Mouse (Mus musculus): ENCODE results near the gene Coq4. TPM values are rescaled to one million over a fixed set of nuclear protein-coding genes. Genes with fewer than 3 reads are reported as not detected.
A peak's percentile ranks its signal among the peaks of the same experiment; 100 is the strongest.
"Not testable (repeated sequence)": the region's sequence is repeated elsewhere in the genome, so short reads cannot be mapped to it uniquely, and the experiment has no call there.

Gene Coq4
- polyA plus RNA-seq, 1 experiment from 2014 or later = 39.1 TPM

DNA sequence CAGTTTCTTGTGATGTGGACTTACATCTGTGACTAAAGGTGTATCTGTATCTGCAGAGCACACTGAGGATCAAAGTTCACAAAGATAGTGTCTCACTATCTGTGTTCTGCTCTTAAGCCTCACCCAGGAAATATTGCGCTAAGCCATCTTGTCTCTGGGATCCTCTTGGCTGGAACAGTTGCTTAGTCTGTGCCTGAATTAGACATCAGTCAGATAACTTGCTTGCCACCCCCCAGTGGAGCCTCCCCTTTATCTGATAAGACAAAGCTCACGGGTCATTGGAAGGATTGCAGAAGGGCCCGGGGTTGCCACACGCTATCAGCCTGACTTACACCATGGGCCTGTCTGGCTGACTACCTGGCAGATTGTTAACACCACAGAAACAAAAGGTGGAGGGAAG lies 14.0 kb upstream of the Coq4 start:
- Histone ChIP-seq H3K27me3 (ENCODE audit: control insufficient read depth, insufficient read depth, low read length) (no peaks in the 10 kb centered on the region), H3K9me3 (ENCODE audit: control insufficient read depth, low read depth, low read length) (no peaks in the 10 kb centered on the region), H3K4me1 (ENCODE audit: control insufficient read depth, insufficient read depth, low read length) (no peaks in the 10 kb centered on the region), H3K36me3 (ENCODE audit: control insufficient read depth, insufficient read depth, low read length) (peaks cover 25% of the 10 kb centered on the region), H3K9ac (replicated peaks; ENCODE audit: low read depth, low read length) (no peak overlapping the region), H3K4me3 (ENCODE audit: low read depth, low read length) (no peak overlapping the region), H3K27ac (ENCODE audit: low read length) (no peak overlapping the region), H3K4me2 (replicated peaks; ENCODE audit: low read depth, low read length) (no peak overlapping the region)
- no peak for ATAC-seq (ENCODE audit: insufficient number of reproducible peaks, insufficient read depth, low FRiP score, low read depth)
- WGBS = 81% methylated on average over 4 of the region's 4 CpGs

DNA sequence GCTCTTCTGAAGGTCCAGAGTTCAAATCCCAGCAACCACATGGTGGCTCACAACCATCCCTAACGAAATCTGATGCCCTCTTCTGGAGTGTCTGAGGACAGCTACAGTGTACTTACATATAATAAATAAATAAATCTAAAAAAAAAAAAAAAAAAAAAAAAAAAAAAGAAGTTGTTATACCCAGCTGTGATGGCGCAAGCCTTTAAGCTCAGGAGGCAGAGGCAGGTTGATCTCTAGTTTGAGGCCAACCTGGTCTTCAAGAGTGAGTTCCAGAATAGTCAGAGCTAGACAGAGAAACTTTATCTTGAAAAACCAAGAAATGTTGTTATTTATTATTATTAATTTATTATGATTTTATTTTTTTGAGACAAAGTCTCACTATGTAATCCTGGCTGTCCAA lies 6.0 kb upstream of the Coq4 start:
- not testable (repeated sequence) for H3K4me1 ChIP-seq (ENCODE audit: control insufficient read depth, insufficient read depth, low read length); ATAC-seq (ENCODE audit: insufficient number of reproducible peaks, insufficient read depth, low FRiP score, low read depth); H3K9me3 ChIP-seq (ENCODE audit: control insufficient read depth, low read depth, low read length); H3K27me3 ChIP-seq (ENCODE audit: control insufficient read depth, insufficient read depth, low read length); H3K4me2 ChIP-seq (replicated peaks; ENCODE audit: low read depth, low read length); H3K9ac ChIP-seq (replicated peaks; ENCODE audit: low read depth, low read length); H3K4me3 ChIP-seq (ENCODE audit: low read depth, low read length); H3K27ac ChIP-seq (ENCODE audit: low read length)
- WGBS = 89% methylated on average over 2 of the region's 2 CpGs
- peaks cover 83% of the 10 kb centered on the region for H3K36me3 ChIP-seq (ENCODE audit: control insufficient read depth, insufficient read depth, low read length)

DNA sequence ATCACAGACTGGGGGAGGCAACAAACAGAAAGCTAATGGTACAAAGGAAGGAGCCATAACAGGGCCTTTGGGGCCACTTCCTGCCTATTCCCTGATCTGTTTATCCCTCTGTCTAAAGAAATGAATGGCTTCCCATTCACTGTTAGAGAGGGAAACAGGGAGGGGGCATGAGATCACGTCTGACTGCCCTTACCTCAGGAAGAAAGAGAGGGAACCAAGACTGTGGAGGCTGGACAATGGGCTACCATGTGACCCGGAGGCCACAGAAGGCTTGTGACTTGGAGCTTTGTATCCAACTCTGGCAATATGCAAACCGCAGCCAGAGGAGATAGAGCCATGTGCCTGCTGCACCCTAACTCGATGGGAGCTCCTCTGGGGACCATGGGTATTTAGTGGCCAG lies 3.0 kb upstream of the Coq4 start:
- H3K27ac ChIP-seq (ENCODE audit: low read length) = no peak overlapping the region
- no peak for ATAC-seq (ENCODE audit: insufficient number of reproducible peaks, insufficient read depth, low FRiP score, low read depth)
- 57% methylated on average over 4 of the region's 4 CpGs for WGBS

DNA sequence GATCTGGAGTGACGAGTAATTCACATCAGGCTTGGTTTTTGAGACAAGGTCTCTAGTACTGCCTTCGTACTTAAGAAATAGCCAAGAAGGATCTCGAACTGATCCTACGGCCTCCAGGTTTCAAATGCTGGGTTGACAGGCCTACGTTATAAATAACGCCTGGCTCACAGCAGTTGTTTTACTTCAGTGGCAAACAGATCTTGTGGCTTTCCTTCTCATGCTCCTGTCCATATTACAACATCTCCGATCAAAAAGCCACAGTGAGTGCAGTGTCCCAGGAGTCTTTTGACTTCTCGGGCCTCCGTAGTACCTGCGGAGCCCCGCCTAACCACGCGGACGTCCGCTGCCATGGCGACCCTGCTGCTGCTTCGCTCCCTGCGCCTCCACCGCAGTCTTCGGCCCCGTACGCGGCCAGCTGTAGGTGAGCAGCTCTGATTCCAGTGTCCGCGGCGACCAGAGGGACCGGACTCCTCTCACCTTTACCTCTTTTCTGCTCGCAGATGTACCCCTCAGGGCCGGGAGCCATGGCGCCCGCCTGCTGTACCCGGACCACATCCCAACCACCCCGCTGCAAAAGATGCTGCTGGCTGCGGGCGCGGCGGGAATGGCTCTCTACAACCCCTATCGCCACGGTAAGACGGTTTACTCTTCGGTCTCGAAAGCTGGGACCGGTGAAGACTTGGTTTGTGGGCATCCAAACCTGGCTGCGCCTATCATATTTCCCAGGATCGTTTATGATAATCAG lies 816 bp downstream of the Coq4 start, which contains the start of gene Trub2:
Trub2 (minus strand) TSS at position 566 of the 745 bp plus-strand sequence.
- Histone ChIP-seq H3K4me2 (replicated peaks; ENCODE audit: low read depth, low read length) (peak within 1 kb of the TSS; percentile 78), H3K4me1 (ENCODE audit: control insufficient read depth, insufficient read depth, low read length) (peaks cover 11% of the 10 kb centered on the region; the same call in 1 of the 2 replicates), H3K36me3 (ENCODE audit: control insufficient read depth, insufficient read depth, low read length) (peaks cover 34% of the 10 kb centered on the region), H3K9me3 (ENCODE audit: control insufficient read depth, low read depth, low read length) (no peaks in the 10 kb centered on the region), H3K27me3 (ENCODE audit: control insufficient read depth, insufficient read depth, low read length) (no peaks in the 10 kb centered on the region), H3K27ac (ENCODE audit: low read length) (peak within 1 kb of the TSS; percentile 56; the same call in 1 of the 2 replicates), H3K4me3 (ENCODE audit: low read depth, low read length) (peak within 1 kb of the TSS; percentile 64), H3K9ac (replicated peaks; ENCODE audit: low read depth, low read length) (peak within 1 kb of the TSS; percentile 54)
- peak; percentile 89 for ATAC-seq (ENCODE audit: insufficient number of reproducible peaks, insufficient read depth, low FRiP score, low read depth)
- under 1% methylated on average over 45 of the region's 45 CpGs for WGBS

More for the DNA sequence above, 3.0 kb upstream of the Coq4 start:
- Histone ChIP-seq H3K36me3 (ENCODE audit: control insufficient read depth, insufficient read depth, low read length) (peaks cover 54% of the 10 kb centered on the region), H3K4me2 (replicated peaks; ENCODE audit: low read depth, low read length) (no peak overlapping the region), H3K27me3 (ENCODE audit: control insufficient read depth, insufficient read depth, low read length) (no peaks in the 10 kb centered on the region), H3K4me1 (ENCODE audit: control insufficient read depth, insufficient read depth, low read length) (peaks cover 11% of the 10 kb centered on the region; the same call in 1 of the 2 replicates), H3K4me3 (ENCODE audit: low read depth, low read length) (no peak overlapping the region), H3K9ac (replicated peaks; ENCODE audit: low read depth, low read length) (no peak overlapping the region), H3K9me3 (ENCODE audit: control insufficient read depth, low read depth, low read length) (0 out of 2 replicates have a peak, but pooled peaks cover 2% of the 10 kb centered on the region)

DNA sequence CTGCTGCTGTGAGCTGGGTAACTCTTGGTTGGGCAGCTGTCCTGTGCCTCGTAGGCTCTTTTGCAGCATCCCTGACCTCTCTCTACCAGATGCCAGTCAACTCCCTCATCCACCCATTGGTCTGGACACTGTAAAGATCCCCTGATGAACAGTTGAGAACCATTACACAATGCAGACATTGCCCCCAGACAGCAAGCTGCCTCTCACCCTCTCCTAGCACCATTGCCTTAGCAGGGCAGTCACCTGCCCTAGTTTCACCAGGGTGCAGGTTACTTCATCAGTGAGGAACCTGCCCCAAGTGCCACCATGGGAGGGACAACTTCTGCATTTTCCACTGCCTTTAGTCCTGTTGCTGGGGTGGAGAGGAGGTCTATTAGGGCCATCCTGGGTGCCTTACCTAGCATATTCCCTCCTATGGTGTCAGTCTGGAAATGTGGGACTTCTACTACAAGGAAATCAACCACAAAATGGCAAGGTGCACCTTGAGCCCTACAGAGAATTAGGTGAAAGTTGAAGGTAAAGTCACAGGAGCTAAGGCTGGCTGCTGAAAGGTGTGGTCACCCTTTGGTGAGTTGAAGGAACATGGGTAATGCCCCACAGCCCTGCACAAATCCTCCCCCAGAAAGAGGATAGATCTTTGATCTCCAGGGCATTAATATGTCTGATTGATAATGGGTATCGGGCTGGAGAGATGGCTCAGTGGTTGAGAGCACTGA lies 5.6 kb downstream of the Coq4 start:
- H3K9me3 ChIP-seq (ENCODE audit: control insufficient read depth, low read depth, low read length) = no peaks in the 10 kb centered on the region
- no peaks in the 10 kb centered on the region for H3K27me3 ChIP-seq (ENCODE audit: control insufficient read depth, insufficient read depth, low read length)
- no peak for ATAC-seq (ENCODE audit: insufficient number of reproducible peaks, insufficient read depth, low FRiP score, low read depth)
- H3K4me1 ChIP-seq (ENCODE audit: control insufficient read depth, insufficient read depth, low read length) = peaks cover 6% of the 10 kb centered on the region; the same call in 1 of the 2 replicates
- H3K4me3 ChIP-seq (ENCODE audit: low read depth, low read length) = no peak overlapping the region
- WGBS = 100% methylated on average over 2 of the region's 2 CpGs
- H3K4me2 ChIP-seq (replicated peaks; ENCODE audit: low read depth, low read length) = no peak overlapping the region
- no peak overlapping the region for H3K9ac ChIP-seq (replicated peaks; ENCODE audit: low read depth, low read length)
- H3K27ac ChIP-seq (ENCODE audit: low read length) = no peak overlapping the region
- H3K36me3 ChIP-seq (ENCODE audit: control insufficient read depth, insufficient read depth, low read length) = peaks cover 22% of the 10 kb centered on the region; the same call in 1 of the 2 replicates

DNA sequence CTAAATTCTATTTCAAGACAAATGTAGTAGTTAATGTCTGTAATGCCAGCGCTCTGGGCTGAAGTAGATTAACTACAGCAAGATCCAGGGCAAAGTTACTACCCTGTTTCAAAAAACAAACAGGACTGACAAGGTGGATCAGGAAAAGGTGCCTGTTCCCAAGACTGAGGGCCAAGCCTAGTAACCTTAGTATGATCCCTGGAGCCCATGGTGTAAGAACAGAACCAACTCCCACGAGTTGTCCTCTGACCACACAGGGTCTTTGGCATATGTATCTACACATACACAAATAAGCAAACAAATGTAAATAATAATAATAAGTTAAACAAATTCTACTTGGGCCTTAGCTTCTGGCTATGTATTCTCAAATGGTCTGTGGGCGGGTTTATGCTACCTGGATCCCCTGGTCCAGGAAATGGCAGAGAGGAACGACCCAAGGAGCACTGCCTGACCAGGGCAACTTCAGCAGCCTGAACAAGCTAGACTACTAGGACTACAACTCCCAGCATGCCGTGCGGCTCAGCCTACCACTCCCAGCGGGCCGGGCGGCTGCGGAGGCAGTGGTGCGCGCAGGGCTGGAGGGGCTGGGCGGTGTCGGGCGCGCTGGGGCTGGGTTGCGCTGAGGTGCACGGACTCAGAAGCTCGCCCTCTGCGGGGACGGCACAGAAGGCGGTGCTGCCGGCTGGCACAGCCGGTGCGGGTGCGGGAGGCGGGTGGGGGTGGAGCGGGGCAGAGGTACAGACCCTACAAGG lies 15.0 kb downstream of the Coq4 start, which contains the start of gene Slc27a4:
Slc27a4 (plus strand) TSS at position 560 of the 752 bp plus-strand sequence.
- no peaks in the 10 kb centered on the region for H3K9me3 ChIP-seq (ENCODE audit: control insufficient read depth, low read depth, low read length)
- H3K27me3 ChIP-seq (ENCODE audit: control insufficient read depth, insufficient read depth, low read length) = no peaks in the 10 kb centered on the region
- ATAC-seq (ENCODE audit: insufficient number of reproducible peaks, insufficient read depth, low FRiP score, low read depth) = peak; percentile 96
- peaks cover 6% of the 10 kb centered on the region for H3K4me1 ChIP-seq (ENCODE audit: control insufficient read depth, insufficient read depth, low read length)
- H3K9ac ChIP-seq (replicated peaks; ENCODE audit: low read depth, low read length) = peak within 1 kb of the TSS; percentile 87
- H3K4me2 ChIP-seq (replicated peaks; ENCODE audit: low read depth, low read length) = peak within 1 kb of the TSS; percentile 89
- H3K36me3 ChIP-seq (ENCODE audit: control insufficient read depth, insufficient read depth, low read length) = peaks cover 14% of the 10 kb centered on the region; the same call in 1 of the 2 replicates
- H3K4me3 ChIP-seq (ENCODE audit: low read depth, low read length) = peak within 1 kb of the TSS; percentile 91
- 5% methylated on average over 25 of the region's 28 CpGs for WGBS
- H3K27ac ChIP-seq (ENCODE audit: low read length) = peak within 1 kb of the TSS; percentile 49

DNA sequence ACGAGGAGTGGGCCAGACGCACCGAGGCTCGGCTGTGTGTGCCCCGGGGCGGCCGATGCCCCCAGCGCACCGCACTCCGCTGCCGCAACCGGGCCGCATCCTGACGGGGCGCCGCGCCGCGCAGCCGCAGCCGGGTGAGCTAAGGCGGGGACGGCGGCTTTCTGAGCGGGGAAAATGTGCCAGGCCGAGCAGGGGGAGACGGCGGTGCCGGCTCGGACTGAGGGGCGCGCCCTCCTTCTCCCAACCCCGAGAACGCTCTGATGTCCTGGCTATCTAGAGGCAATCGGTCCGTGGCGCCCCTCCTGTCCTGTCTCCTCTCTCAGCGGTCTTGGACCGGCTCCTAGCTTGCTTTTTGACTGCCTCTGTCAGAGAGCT lies 15.5 kb downstream of the Coq4 start:
- H3K36me3 ChIP-seq (ENCODE audit: control insufficient read depth, insufficient read depth, low read length) = peaks cover 16% of the 10 kb centered on the region; the same call in 1 of the 2 replicates
- no peaks in the 10 kb centered on the region for H3K9me3 ChIP-seq (ENCODE audit: control insufficient read depth, low read depth, low read length)
- no peak for ATAC-seq (ENCODE audit: insufficient number of reproducible peaks, insufficient read depth, low FRiP score, low read depth)
- H3K4me1 ChIP-seq (ENCODE audit: control insufficient read depth, insufficient read depth, low read length) = peaks cover 6% of the 10 kb centered on the region
- peak overlapping the region; percentile 87 for H3K9ac ChIP-seq (replicated peaks; ENCODE audit: low read depth, low read length)
- peak overlapping the region; percentile 49 for H3K27ac ChIP-seq (ENCODE audit: low read length)
- under 1% methylated on average over 38 of the region's 39 CpGs for WGBS
- H3K27me3 ChIP-seq (ENCODE audit: control insufficient read depth, insufficient read depth, low read length) = no peaks in the 10 kb centered on the region
- H3K4me3 ChIP-seq (ENCODE audit: low read depth, low read length) = peak overlapping the region; percentile 91
- H3K4me2 ChIP-seq (replicated peaks; ENCODE audit: low read depth, low read length) = peak overlapping the region; percentile 89

DNA sequence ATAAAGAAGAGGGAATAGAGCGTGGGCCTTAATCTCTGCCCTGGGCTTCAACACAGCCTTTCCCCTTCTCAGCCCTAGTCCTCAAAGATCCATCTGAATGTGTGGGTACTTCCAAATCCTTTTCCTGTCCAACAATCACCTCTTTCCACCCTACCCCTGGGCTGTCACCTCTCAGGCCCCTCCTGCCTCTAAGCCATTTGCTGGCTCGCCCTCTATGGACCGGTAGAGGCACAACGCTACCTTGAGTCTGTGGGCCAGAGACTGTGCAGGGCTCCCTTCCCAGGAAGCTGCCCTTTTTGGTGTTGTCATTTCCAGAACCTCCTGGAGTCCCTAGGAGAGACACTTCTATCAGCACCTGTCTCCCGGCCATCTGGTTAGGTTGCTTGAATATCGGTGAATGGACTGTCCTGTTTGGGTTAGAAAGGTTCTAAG lies 16.1 kb downstream of the Coq4 start:
- ATAC-seq (ENCODE audit: insufficient number of reproducible peaks, insufficient read depth, low FRiP score, low read depth) = no peak
- H3K4me3 ChIP-seq (ENCODE audit: low read depth, low read length) = peak overlapping the region; percentile 91
- no peaks in the 10 kb centered on the region for H3K27me3 ChIP-seq (ENCODE audit: control insufficient read depth, insufficient read depth, low read length)
- 20% methylated on average over 6 of the region's 6 CpGs for WGBS
- H3K27ac ChIP-seq (ENCODE audit: low read length) = no peak overlapping the region
- peaks cover 20% of the 10 kb centered on the region; the same call in 1 of the 2 replicates for H3K36me3 ChIP-seq (ENCODE audit: control insufficient read depth, insufficient read depth, low read length)
- peak overlapping the region; percentile 87 for H3K9ac ChIP-seq (replicated peaks; ENCODE audit: low read depth, low read length)
- H3K4me1 ChIP-seq (ENCODE audit: control insufficient read depth, insufficient read depth, low read length) = peaks cover 6% of the 10 kb centered on the region
- no peaks in the 10 kb centered on the region for H3K9me3 ChIP-seq (ENCODE audit: control insufficient read depth, low read depth, low read length)
- H3K4me2 ChIP-seq (replicated peaks; ENCODE audit: low read depth, low read length) = peak overlapping the region; percentile 89
